Mouse (Mus musculus) induced T-regulatory cell, adult 2 months (primary cell): Measurements from ENCODE around the gene Tecr.

ENCODE experiments used
- DNase-seq: peaks from one replicate; pipeline ENCODE4 v3.0.0-alpha.2; 2012; ENCODE audit warnings: low read depth

The Tecr gene

DNA sequence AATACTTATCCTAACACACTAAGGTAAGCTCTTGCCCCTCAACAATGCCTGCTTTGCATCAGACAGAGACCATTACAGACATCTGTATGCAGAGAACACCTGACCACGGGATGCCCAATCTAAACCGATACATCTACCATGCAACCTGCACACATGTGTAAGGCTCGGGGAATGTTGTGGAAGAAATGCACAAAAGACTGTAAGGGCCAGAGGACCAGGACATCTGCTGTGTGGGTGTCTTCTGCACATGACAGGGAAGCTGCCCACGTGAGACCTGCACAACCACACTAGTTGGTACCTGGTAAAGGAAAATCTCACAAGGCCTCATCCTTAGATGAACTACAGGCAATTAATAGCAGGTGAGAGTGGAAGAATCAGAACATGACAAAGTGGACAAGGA is 44.5 kb downstream of the Tecr start:
- no peak for DNase-seq

DNA sequence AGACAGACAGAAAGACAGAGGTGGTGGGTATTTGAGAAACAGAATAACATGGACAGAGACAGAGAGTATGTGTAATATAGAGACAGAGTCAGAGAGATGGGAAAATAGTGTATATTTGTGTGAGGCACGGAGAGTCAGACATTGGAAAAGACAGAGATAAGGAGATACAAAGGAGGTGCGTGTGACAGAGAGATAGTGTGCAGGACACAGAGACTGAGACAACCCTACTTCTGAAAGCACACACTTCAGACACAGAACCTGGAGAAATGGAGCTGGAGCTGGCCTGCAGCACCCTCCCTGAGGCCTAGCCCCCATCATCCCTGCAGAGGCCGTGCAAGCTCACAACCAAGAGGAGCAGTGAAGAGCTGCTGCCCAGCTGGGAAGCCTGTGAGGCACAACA is 45.1 kb downstream of the Tecr start:
- no peak for DNase-seq

- DNase-seq, result no peak
Measured at GRCm38 (mm10) chr8:83535736-83536135, 72.0 kb downstream of the Tecr start, which contains the start of gene Olfr370. Olfr370 (plus strand) TSS chr8:83535780.

DNA sequence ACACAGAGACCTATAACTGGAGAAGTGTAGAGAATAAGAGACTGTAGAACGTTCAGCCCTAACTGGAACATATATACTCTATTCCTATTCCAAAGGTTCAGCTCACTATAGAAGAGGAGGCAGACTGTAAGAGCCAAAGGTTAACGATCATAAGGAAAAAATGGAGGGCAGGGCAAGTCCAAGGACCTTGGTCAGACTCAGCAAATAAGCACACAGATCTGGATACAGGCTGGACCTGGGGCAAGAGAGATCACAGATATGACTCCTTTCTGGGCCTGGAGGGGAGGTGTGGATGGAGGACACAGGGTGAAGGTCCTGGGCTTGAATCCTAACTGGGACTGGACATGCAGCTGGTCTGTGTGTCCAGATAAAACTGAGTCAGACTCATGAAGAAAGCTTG is 73.0 kb downstream of the Tecr start:
- no peak for DNase-seq
